Mouse (Mus musculus): ENCODE data around the gene Cdk18. TPM values are rescaled to one million over a fixed set of nuclear protein-coding genes. Genes with fewer than 3 reads are reported as not detected.
"Not testable (repeated sequence)": the region's sequence is repeated elsewhere in the genome, so short reads cannot be mapped to it uniquely, and the experiment has no call there.

Gene Cdk18
- 1.3 TPM in 2 replicates for polyA plus RNA-seq (2015; fragmentation: Nextera tagmentation; extraction: Ambion mirVana)

DNA sequence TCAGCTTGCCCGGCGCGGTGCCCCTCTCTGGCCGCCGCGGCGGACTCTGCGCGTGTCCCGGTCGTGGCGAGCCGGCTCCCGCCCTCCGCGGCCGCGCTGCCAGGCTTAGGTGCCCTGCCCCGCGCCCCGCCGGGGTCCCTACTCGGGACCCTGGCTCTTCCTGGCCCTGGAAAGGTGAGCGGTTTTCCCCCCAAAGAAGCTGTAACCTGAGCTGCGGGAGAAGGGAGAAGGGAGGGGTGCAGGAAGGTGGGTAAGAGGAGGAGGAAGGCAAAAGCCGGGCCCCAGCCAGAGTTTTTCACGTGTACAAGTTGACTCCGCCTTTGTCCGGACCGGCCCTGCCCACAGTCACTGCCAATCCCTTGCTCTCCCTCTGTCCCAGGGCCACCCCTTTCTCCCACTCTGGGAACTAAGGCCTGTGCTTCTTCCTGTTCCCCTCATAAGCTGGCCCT, at the start of gene Cdk18:
Gene Cdk18, minus strand, starts transcription at position 269 of the 449 bp plus-strand sequence.
- H3K9ac ChIP-seq: peak within 1 kb of the TSS; percentile 15; the same call in 1 of the 2 replicates
- H3K4me3 ChIP-seq (replicated peaks): peak within 1 kb of the TSS; percentile 57
- H3K9me3 ChIP-seq (replicated peaks): no peaks in the 10 kb centered on the region
- peaks cover 39% of the 10 kb centered on the region for H3K27me3 ChIP-seq
- H3K27ac ChIP-seq (replicated peaks): no peak within 1 kb of the TSS
- peaks cover 23% of the 10 kb centered on the region for H3K4me1 ChIP-seq (replicated peaks)
- H3K4me2 ChIP-seq: peak within 1 kb of the TSS; percentile 72
- WGBS (ENCODE audit: insufficient replicate concordance): 0% methylated on average over 29 of the region's 30 CpGs
- peak; percentile 67 for ATAC-seq (ENCODE audit: insufficient read depth)
- no peaks in the 10 kb centered on the region for H3K36me3 ChIP-seq (replicated peaks)

DNA sequence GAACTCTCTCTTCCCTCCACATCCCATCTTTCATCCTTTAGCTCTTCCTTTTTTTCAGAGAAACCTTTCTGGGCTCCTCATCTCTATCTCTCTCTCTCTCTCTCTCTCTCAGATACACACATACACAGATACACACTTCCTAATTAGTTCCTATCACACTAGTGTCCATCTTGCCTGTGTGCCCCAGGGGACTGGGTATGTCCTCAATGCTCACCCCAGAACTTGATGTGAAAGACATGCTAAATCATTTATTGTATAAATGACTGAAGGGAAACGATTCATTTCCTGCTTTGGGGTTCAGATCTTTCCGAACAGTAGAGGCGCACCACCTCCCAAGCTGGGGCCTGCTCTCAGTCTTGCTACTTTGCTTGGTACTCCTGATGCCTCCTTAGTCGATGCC, 49.7 kb upstream of the Cdk18 start:
- no peak overlapping the region for H3K4me2 ChIP-seq
- peaks cover 9% of the 10 kb centered on the region for H3K4me1 ChIP-seq (replicated peaks)
- H3K9me3 ChIP-seq (replicated peaks): no peaks in the 10 kb centered on the region
- 30% methylated on average over 4 of the region's 4 CpGs for WGBS (ENCODE audit: insufficient replicate concordance)
- no peak overlapping the region for H3K27ac ChIP-seq (replicated peaks)
- H3K36me3 ChIP-seq (replicated peaks): no peaks in the 10 kb centered on the region
- no peak overlapping the region for H3K9ac ChIP-seq
- H3K27me3 ChIP-seq: peaks cover 83% of the 10 kb centered on the region
- H3K4me3 ChIP-seq (replicated peaks): no peak overlapping the region
- ATAC-seq (ENCODE audit: insufficient read depth): no peak

DNA sequence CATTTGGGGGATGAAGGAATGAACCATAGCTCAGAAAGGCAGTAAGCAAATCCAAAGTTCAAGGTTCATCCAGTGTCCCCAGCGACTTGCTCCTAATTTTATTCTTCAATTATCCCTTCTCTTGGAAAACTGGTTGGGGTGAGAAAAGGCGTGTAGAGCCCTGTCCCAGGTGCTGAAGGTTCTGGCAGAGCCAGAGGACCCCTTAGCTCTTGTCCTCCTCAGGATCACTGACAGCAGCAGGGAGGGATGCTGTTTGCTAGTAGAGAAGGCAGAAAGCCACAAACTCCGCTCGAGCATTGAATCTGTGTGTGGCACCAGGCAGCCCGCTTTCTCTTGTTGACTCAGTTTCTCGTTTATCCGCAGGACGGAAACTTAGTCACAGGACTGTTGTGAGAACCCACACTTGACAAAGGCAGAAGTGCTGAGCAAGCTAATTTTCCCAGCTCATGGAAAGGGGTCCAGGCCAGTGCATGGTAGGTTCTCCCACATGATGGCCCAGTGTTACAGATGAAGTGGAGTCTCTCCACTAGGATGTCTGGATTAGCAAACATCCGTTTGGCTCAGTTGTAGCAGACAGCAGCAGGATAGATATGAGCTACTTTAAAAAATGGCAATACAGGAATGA, 49.1 kb upstream of the Cdk18 start:
- ATAC-seq (ENCODE audit: insufficient read depth): no peak
- Histone ChIP-seq H3K4me1 (replicated peaks) (peaks cover 9% of the 10 kb centered on the region), H3K9ac (no peak overlapping the region), H3K27ac (replicated peaks) (no peak overlapping the region), H3K9me3 (replicated peaks) (no peaks in the 10 kb centered on the region), H3K4me3 (replicated peaks) (no peak overlapping the region), H3K36me3 (replicated peaks) (no peaks in the 10 kb centered on the region), H3K27me3 (peaks cover 83% of the 10 kb centered on the region), H3K4me2 (no peak overlapping the region)
- 27% methylated on average over 9 of the region's 9 CpGs for WGBS (ENCODE audit: insufficient replicate concordance)

- 41% methylated on average over 4 of the region's 4 CpGs for WGBS (ENCODE audit: insufficient replicate concordance)
- ATAC-seq (ENCODE audit: insufficient read depth): no peak
- no peaks in the 10 kb centered on the region for H3K9me3 ChIP-seq (replicated peaks)
- no peak overlapping the region for H3K4me3 ChIP-seq (replicated peaks)
- H3K9ac ChIP-seq: no peak overlapping the region
- peaks cover 75% of the 10 kb centered on the region for H3K27me3 ChIP-seq
- no peak overlapping the region for H3K27ac ChIP-seq (replicated peaks)
- no peak overlapping the region for H3K4me2 ChIP-seq
- H3K36me3 ChIP-seq (replicated peaks): no peaks in the 10 kb centered on the region
- H3K4me1 ChIP-seq (replicated peaks): peaks cover 9% of the 10 kb centered on the region
Observed at GRCm38 (mm10) chr1:132186303-132186702, 46.8 kb upstream of the Cdk18 start.

GRCm38 (mm10) chr1:132171619-132172018, 32.1 kb upstream of the Cdk18 start:
- H3K4me2 ChIP-seq: no peak overlapping the region
- 18% methylated on average over 2 of the region's 2 CpGs for WGBS (ENCODE audit: insufficient replicate concordance)
- no peaks in the 10 kb centered on the region for H3K9me3 ChIP-seq (replicated peaks)
- H3K9ac ChIP-seq: no peak overlapping the region
- H3K4me3 ChIP-seq (replicated peaks): no peak overlapping the region
- H3K4me1 ChIP-seq (replicated peaks): peaks cover 4% of the 10 kb centered on the region; the same call in 1 of the 2 replicates
- peaks cover 18% of the 10 kb centered on the region for H3K27me3 ChIP-seq
- no peaks in the 10 kb centered on the region for H3K36me3 ChIP-seq (replicated peaks)
- no peak for ATAC-seq (ENCODE audit: insufficient read depth)
- no peak overlapping the region for H3K27ac ChIP-seq (replicated peaks)

DNA sequence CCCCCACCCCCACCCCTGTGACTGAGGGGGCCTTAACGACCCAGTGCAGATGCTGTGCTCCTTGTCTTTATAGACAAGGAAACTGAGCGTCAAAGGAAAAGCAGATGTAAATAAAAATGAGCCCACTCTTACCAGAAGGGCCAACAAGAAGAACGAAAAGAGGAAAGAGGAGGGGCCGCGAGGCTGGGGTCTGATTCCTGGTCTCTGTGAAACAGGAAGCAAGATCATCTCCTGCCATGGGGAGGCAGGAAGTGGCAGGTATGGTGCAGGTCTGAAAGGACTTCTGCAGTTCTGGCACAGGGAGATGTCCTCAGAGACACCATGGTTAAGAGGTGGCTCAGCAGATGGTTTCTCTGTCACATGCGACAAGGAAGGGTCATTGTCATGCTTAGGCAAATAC, 31.2 kb upstream of the Cdk18 start:
- no peak for ATAC-seq (ENCODE audit: insufficient read depth)
- Histone ChIP-seq H3K9me3 (replicated peaks) (no peaks in the 10 kb centered on the region), H3K4me3 (replicated peaks) (no peak overlapping the region), H3K27me3 (peaks cover 18% of the 10 kb centered on the region), H3K4me1 (replicated peaks) (peaks cover 4% of the 10 kb centered on the region; the same call in 1 of the 2 replicates), H3K9ac (no peak overlapping the region), H3K36me3 (replicated peaks) (no peaks in the 10 kb centered on the region), H3K4me2 (no peak overlapping the region), H3K27ac (replicated peaks) (no peak overlapping the region)
- WGBS (ENCODE audit: insufficient replicate concordance): 19% methylated on average over 6 of the region's 6 CpGs

DNA sequence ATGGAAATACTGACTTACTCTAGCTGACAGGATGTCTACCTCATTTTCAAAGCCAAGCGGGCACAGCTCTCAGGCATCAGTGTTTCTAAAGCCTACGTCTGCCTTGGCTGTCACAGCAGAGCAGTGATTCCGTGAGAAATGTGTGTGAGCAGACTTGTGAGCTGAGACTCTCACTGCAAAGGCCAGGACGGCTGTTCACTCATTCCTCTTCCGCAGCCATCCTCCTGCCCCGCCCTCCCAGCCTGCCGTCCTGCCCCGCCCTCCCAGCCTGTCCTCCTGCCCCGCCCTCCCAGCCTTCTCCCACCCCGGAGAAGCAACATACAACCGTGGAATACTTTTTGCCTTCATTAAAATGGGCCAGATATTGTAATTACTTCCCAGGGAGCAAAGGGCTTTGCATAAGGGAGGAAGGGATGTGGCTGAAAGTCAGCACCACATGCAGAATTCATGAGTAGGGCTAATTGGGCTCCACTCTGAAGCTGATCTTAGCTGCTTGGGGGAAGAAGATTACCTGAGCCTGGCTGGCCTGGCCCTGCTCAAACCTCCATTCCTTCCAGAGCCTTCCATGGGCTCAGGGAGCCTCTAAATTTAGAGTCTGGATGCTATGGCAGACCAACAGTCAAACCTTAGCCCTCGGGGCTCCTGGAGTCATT, 28.8 kb upstream of the Cdk18 start:
- no peak overlapping the region for H3K4me3 ChIP-seq (replicated peaks)
- no peak for ATAC-seq (ENCODE audit: insufficient read depth)
- no peak overlapping the region for H3K9ac ChIP-seq
- H3K4me1 ChIP-seq (replicated peaks): peaks cover 4% of the 10 kb centered on the region; the same call in 1 of the 2 replicates
- no peaks in the 10 kb centered on the region for H3K36me3 ChIP-seq (replicated peaks)
- peaks cover 35% of the 10 kb centered on the region for H3K27me3 ChIP-seq
- H3K27ac ChIP-seq (replicated peaks): no peak overlapping the region
- 7% methylated on average over 12 of the region's 12 CpGs for WGBS (ENCODE audit: insufficient replicate concordance)
- H3K9me3 ChIP-seq (replicated peaks): no peaks in the 10 kb centered on the region
- no peak overlapping the region for H3K4me2 ChIP-seq

DNA sequence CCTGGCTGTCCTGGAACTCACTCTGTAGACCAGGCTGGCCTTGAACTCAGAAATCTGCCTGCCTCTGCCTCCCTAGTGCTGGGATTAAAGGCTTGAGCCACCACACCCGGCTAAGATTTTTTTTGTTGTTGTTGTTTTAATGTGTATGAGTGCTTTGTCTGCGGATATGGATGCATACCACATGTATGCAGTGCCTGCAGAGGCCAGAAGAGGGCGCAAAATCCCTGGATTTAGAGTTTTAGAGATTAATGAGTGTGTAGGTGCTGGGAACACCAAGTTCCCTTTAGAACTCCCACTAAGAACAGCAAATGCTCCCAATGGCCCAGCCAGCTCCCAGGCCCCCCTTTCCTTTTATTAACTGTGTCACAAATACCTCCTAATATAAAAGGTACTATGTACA, 26.4 kb upstream of the Cdk18 start:
- Histone ChIP-seq H3K4me3 (replicated peaks) (no peak overlapping the region), H3K9ac (no peak overlapping the region), H3K4me2 (no peak overlapping the region), H3K27ac (replicated peaks) (no peak overlapping the region), H3K9me3 (replicated peaks) (no peaks in the 10 kb centered on the region), H3K27me3 (peaks cover 49% of the 10 kb centered on the region), H3K36me3 (replicated peaks) (no peaks in the 10 kb centered on the region), H3K4me1 (replicated peaks) (peaks cover 4% of the 10 kb centered on the region; the same call in 1 of the 2 replicates)
- WGBS (ENCODE audit: insufficient replicate concordance): 35% methylated on average over 3 of the region's 3 CpGs
- ATAC-seq (ENCODE audit: insufficient read depth): no peak

GRCm38 (mm10) chr1:132164780-132165518, 25.5 kb upstream of the Cdk18 start:
- H3K36me3 ChIP-seq (replicated peaks): no peaks in the 10 kb centered on the region
- H3K27ac ChIP-seq (replicated peaks): no peak overlapping the region
- no peaks in the 10 kb centered on the region for H3K9me3 ChIP-seq (replicated peaks)
- H3K4me1 ChIP-seq (replicated peaks): peaks cover 4% of the 10 kb centered on the region; the same call in 1 of the 2 replicates
- 25% methylated on average over 13 of the region's 13 CpGs for WGBS (ENCODE audit: insufficient replicate concordance)
- no peak overlapping the region for H3K4me3 ChIP-seq (replicated peaks)
- H3K4me2 ChIP-seq: no peak overlapping the region
- no peak overlapping the region for H3K9ac ChIP-seq
- peaks cover 51% of the 10 kb centered on the region for H3K27me3 ChIP-seq
- no peak for ATAC-seq (ENCODE audit: insufficient read depth)

GRCm38 (mm10) chr1:132162618-132163017, 23.1 kb upstream of the Cdk18 start:
- H3K4me1 ChIP-seq (replicated peaks); H3K36me3 ChIP-seq (replicated peaks); H3K27ac ChIP-seq (replicated peaks); H3K4me2 ChIP-seq; H3K9me3 ChIP-seq (replicated peaks); ATAC-seq (ENCODE audit: insufficient read depth); H3K9ac ChIP-seq; H3K4me3 ChIP-seq (replicated peaks): not testable (repeated sequence)
- peaks cover 59% of the 10 kb centered on the region for H3K27me3 ChIP-seq
- WGBS (ENCODE audit: insufficient replicate concordance): 33% methylated on average over 9 of the region's 9 CpGs

GRCm38 (mm10) chr1:132161211-132161880, 21.9 kb upstream of the Cdk18 start:
- no peaks in the 10 kb centered on the region for H3K36me3 ChIP-seq (replicated peaks)
- no peaks in the 10 kb centered on the region for H3K9me3 ChIP-seq (replicated peaks)
- no peak overlapping the region for H3K4me3 ChIP-seq (replicated peaks)
- H3K4me1 ChIP-seq (replicated peaks): no peaks in the 10 kb centered on the region
- H3K4me2 ChIP-seq: no peak overlapping the region
- 52% methylated on average over 7 of the region's 7 CpGs for WGBS (ENCODE audit: insufficient replicate concordance)
- H3K27ac ChIP-seq (replicated peaks): no peak overlapping the region
- no peak overlapping the region for H3K9ac ChIP-seq
- peaks cover 63% of the 10 kb centered on the region for H3K27me3 ChIP-seq
- no peak for ATAC-seq (ENCODE audit: insufficient read depth)
